Mouse (Mus musculus) retina, postnatal 7 days (tissue): ENCODE data around the gene Lrrc45.
"Not testable (repeated sequence)": the region's sequence is repeated elsewhere in the genome, so short reads cannot be mapped to it uniquely, and the experiment has no call there.

Experiments
- DNase-seq: peaks from one replicate; pipeline ENCODE4 v3.0.0-alpha.2; 2012; ENCODE audit warnings: low read depth, low spot score

Gene Lrrc45

DNA sequence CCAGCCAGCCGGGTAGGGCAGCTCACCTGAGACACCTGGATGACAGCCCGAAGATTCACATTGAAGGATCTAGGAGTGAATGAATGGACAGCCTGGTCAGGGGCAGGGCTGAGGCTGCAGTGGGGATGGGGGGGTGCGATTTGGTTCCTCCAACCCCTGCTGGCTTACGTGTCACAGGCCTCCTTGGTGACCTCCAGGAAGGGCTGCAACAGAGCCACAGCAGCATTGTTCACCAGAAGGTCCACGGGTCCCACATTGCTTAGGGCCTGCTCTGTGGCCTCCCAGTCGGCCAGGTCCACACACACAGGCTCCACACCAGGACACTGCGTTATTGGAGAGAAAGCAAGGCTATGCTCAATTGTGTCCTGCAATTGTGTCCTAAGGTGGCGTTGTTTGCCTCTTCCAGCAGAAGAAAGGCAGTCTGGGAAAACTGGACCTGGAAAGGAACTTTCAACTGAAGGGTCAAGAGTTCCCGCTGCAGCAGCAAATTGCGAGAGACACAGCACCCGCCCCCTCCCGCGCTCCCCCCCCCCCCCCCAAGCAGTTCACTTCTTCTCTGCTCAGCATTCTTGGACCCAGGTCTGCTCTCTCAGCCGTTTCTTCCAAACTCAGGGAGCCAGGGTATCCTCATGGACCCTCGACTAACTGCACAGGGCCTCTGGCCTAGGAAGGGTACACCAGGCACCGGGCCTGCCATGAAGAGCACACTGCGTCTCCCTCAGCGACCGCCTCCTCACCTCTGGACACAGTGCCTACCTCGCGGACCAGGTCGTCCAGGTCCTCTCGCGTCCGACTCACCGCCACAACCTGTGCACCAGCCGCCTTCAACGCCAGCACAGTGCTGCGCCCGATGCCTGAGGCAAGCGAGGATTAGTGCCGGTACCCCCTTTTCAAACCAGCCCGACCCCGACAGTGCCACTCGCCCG is 12.8 kb downstream of the Lrrc45 start:
- no peak for DNase-seq

DNA sequence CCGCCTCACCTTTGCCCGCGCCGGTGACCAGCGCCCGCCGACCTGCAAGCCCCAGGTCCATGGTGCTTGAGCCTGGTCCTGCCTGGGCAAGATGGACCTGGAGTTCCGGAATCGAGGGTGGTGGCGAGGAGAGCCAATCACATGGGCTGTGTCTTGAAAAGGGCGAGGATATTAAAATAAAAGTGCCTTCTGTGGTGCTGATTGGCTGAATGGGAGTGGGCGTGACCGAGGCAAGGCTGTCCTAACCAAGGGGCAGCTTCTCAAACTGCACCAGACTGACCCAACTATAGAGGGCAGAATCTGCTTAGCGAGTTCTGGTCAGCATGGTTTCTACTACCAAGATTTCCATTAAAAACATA is 13.4 kb downstream of the Lrrc45 start, which contains the start of gene Dcxr:
Gene Dcxr (minus strand): TSS at position 113 of the 359 bp plus-strand sequence.
- no peak for DNase-seq

DNA sequence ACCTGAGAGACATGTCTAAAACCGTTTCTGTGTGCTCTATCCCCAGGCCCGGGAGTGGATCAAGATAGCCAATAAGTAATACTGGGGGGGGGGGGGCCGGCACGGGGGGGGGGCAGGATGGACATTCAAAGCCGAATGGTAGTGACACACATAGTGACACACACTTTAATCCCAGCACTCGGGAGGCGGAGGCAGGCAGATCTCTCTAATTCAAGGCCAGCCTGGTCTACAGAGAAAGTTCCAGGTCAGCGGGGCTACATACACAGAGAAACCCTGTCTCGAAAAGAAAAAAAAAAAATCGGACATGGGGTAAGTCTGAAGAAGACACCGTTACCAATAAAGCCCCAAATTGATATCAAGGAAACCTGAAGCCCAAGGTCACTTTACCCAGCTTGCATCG is 13.8 kb downstream of the Lrrc45 start:
- DNase-seq = no peak

DNA sequence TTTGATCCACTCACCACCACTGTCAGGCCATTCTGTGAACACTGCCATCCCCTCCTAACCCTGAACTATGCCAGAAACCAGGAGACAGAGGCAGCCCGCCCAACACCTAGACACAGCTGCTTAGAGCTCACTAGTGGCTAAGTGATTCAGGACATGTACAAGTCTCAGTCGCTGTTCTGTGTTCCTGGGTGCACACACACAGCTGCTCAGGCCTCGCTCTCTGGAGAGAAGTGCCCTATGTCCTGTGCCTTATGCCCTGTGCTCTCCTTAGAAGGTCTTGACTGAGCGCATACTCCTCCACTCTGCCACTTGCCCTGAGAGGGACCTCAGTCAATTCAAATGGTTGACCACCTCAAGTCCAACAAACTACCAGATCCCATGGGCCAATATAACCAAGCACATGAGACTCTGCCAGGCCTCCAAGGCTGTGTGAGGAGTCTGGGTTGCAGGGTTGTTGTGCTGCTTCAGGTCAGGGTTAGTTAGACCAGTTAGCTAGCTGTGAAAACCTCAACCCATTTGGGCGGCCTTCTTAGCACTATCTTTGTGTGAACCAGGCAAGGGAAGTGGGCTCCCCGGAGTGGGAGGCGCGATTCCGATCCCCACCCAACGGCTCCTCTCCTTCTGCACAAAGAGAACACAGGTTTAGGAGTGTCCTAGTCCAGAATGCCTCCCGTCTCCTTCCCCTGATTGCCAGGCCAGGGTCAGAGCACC is 15.0 kb downstream of the Lrrc45 start:
- DNase-seq = no peak

DNA sequence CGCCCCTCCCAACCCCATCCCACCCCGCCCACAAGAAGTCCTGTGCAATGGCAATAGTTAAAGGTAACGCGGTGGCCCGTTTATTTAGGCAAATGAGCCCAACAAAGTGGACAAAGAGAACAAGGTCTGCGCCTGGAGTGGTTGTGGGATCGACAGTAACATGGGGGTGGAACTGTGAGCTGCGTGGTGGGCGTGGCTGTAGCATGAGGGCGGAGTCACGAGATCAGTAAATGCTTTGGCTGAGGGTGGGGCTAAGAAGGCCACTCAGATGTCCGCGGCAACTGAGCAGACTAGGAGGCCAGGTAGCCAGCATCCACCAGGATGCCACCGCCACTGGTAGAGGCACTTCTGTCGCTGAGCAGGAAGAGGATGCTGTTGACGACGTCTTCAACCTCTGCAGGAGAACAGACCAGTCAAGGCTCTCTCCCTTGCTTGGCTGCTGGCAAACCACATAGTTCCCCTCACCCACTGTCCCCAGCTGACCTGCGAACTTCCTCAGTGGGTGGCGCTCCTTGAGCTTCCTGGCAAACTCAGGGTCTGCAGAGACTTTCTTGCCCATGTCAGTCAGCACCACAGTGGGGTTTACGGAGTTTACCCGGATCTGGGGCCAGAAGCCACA is 15.8 kb downstream of the Lrrc45 start:
- not testable (repeated sequence) for DNase-seq

DNA sequence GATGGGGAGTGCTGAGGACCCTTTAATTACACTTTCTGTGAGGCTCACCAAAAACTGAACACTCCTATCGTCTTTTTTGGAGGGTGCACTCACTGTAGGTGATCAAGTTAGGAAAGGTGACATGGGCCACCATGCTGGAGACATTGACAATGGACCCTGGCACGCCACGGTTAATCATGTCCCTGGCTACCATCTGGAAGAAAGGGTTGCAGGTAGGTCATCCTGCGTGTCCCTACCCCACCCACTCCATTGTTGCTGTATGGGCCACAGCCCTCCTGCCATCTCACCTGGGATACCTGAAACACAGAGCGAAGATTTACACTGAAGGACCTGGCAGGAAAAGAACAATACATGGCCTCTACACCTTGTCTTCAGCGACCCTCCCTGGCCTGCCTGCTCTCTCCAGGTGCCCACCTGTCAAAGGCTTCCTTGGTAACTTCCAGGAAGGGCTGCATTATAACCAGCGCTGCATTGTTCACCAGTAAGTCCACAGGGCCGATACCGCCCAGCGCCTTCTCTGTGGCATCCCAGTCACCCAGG is 16.7 kb downstream of the Lrrc45 start:
- no peak for DNase-seq

DNA sequence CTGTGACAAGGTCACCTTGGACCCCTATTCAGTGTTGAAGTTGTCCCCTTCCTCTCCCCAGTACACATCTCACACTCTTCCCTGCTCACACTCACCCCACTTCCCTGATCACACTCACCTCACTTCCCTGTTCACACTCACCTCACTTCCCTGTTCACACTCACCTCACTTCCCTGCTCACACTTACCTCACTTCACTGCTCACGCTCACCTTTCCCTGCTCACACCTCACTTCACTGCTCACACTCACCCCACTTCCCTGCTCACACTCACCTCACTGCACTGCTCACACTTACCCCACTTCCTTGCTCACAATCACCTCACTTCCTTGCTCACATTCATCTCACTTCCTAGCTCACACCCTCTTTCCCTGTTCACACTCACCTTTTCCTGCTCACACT is 17.7 kb downstream of the Lrrc45 start:
- no peak for DNase-seq

DNA sequence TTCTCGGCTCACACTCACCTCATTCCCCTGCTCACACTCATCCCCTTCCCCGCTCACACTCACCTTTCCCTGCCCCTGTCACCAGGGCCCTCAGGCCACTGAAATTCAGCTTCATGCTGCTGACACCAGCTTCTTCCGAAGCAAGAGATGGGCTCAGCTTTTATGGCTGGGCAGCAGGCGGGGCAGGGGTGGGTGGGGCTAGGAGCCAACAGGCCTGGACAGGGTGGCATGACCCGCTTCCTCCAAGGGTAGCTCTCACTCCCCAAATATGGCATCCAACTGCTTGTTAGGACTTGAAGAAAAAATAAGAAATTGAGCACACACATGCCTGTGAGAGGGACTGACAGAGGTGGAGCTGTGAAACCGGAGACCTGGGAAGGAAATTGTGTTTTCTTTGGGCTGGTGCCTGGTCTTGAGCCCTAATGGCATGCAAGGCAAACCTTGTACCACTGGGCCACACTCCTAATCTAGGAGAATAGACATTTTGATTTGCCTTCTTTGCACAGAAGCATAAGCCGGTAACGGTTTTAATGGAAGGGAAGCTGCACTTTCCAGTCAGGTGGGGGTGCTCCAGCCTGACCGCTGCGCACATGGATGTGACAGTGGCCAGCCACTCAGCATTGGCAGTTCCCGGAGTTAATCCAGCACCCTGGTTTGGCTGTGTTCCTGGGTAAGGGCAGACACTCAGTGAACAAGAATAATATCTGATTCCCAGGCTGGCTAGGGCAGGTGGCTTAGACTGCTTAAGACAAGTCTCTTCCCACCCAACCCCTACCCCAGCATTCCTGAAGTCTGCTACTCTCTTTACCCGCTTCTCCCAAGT is 18.3 kb downstream of the Lrrc45 start, which contains the start of gene Cbr2:
Gene Cbr2 (minus strand): TSS at position 257 of the 823 bp plus-strand sequence.
- DNase-seq = no peak

DNA sequence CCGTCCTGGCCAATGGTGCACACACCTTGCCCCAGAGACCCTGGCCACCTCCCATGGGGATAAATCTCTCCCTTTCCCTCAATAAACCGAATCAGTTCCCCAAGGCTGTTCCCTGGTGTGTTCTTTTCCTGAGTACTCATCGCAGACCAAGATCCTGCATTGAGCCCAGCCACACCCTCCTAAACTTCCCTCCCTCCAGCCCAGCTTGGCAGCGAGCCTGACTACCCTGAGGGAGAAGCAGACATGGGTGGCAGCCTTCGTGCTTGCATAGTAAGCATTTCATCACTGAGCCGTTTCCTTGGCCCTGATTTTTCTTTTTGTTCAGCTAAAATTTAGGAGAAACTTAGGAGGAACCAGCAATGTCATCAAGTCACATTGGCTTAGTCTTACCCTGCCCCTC is 19.8 kb downstream of the Lrrc45 start:
- no peak for DNase-seq

DNA sequence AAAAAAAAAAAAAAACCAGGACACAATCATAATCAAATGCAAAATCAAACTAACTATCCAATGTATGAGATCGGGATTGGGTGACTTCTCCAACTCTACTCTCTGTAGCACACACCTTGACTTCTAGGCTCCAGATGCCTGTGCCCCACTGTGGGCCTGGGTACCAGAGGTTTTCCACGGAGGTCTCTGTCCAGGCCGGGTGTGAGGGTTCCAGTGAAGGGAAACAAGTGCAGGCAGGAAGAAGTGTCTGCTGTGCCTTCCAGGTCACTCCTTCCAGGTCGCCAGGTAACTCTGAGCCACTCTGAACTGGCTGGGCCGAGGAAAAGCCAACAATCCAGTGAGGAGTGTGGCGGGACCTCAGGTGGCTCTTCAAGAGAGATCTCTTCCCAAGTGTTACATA is 22.7 kb downstream of the Lrrc45 start:
- no peak for DNase-seq

DNA sequence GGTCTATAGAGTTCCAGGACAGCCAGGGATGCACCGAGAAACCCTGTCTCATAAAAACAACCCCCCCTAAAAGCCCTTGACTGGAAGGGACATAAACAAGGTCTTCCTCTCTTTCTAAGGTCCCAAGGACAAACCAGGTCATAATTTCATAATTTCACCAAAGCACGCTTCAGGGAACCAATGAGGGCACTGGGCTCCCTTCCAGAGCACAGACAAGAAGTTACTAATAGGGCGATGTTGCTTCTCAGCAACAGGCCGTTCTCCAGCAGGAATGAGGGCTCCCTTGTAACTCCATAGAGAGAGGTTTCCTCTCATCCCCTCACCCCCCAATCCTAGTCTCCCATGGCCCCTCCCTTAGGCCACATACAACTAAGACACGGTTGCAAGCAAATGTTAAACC is 27.3 kb downstream of the Lrrc45 start:
- DNase-seq = no peak

DNA sequence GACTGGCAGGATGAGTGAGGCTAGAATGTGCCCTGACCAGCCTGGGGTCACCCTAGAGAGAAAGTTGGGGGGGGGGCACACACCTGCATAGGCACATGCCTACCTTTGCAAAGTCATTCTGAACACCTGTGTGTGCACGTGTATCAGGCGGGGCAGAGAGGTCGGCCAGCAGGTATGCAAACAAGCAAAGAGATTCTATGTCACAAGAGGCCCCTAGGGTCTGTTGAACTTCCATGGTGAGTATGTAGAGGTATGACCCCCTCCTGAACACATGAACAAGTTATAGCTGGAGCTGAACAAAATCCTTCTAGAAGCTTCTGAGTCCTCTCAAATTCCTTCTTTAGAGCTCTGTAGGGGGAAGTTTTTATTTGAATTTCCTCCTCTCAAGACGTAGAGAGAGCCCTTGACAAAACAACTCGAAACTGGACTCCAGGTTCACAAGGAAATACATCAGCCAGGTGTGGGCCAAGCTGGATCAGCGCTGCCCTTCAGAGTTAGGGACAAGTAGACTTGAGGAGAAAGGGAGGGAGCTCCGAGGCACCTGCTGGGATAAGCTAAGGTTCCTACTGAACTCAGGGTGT is 30.5 kb downstream of the Lrrc45 start:
- no peak for DNase-seq

DNA sequence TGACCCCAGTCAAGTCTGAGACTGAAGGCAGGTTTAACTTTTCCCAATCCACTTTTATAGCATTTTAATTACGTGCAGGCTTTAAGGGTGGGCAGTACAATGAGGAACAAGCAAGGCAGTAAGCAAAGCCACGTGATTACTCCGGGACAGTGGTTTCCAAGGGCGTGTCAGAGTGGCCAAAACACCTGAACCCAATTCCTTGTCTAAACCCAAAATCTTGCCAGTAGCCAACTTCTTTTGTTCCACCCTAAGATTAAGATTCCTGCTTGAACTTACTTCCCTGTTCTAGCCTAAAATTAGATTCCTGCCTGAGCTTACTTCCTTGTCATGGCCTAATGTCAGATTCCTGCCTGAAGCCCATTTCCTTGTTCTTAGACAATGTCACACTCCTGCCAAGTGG is 34.2 kb downstream of the Lrrc45 start:
- DNase-seq = no peak

DNA sequence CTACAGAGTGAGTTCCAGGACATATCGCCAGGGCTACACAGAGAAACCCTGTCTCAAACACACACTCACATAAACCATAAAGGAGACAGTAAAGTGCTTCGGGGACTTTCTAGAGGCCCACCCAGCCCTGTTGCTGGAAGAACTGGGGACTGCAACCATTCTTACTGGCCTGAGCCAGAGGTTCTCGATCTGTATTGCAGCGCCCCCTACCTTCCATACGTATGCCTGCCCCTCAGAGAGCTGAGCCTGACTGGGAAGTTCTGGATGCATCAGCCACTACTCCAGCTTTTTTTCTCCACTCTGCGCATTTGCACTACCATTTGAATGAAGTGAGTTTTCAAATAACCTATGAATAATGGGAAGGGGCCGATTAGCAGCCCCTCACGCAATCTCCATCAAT is 35.7 kb downstream of the Lrrc45 start:
- no peak for DNase-seq

DNA sequence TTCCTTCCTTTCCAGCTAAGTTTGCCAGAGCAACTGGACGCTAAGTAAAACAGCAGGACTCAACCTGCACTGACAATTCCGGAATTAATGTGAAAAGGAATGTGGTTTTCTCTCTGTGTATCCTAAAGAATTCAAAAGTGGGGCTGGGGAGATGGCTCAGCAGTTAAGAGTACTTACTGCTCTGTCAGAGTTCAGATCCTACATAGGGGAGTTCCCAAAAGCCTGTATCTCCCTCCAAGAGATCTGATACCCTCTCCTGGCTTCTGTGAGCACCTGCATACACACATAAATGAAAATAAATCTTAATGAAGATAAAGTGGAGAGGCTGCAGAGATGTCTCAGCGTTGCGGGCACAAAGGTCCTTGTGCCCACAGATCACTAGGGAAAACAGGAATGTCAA is 37.9 kb downstream of the Lrrc45 start:
- DNase-seq = no peak

DNA sequence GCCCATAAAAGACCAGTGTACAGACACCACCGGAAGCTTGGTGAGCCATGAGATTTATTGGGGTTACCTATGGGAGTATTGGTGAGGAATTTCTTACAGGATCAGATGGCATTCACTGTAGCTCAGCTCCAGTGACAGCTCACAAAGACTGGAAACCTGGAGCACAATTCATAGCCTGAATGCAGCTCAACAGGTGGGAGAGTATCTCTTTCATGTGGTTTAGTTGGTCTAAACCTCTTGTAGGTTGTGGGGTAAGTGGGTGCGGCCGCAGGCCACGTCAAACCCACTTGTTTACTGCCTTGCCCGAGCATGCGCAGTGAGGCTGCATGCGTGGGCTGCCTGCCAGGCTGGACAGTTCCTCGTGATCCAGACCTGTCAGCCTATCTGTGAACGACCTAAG is 46.5 kb downstream of the Lrrc45 start:
- no peak for DNase-seq

DNA sequence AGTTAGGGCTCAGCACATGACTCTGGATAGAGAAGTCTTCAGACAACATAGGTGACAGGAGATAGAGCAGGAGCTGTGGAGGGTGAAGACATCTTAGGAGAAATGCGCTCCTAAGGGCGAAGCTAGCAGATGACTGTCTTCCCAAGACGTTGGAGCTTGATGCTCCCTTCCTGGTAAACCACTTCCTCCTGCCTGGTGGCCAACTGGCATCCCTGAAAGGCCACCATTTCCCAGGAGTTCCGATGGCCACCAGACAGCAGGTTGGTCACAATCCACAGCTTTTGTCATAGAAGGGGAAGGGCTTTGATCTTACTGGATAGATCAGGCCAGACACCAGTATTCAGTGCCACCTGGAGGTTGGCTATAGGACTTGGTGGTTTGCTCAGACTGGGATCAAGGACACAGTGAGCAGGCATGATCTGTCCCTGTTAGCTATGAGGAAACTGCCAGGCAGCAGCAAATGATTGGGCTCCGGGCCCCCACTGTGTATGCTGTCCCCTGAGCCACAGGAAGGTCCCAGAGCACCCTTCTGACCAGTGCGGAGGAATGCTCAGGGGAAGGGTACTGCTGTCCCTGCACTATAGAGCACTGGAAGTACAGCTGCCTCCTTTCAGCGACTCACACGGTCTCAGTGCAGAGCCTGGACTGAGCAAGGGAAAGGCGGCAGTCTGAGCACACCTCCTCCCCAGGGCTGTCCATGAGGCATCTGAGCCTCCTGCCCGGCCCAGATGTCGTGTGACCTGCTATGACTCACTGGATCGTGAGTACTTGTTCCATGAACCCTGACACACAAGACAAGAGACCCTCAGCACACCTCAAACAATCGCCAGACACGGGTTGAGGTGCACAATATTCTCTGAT is 48.3 kb downstream of the Lrrc45 start:
- DNase-seq = no peak

DNA sequence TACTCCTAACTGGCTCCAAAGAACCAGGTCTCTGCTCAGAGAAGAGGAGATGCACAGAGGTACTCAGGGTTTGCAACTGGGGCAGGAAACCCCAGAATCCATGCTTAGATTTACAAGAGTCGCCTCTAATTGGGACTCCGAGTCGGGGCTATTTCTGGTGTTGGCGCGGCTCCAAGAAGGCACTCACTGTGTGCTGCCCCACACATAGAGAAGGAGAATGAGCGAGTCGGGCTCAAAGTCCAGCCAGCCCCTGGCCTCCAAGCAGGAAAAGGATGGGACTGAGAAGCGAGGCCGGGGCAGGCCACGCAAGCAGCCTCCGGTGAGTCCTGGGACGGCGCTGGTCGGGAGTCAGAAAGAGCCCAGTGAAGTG is 48.9 kb downstream of the Lrrc45 start, which contains the start of gene Hmga1b:
Gene Hmga1b (plus strand): TSS at position 123 of the 370 bp plus-strand sequence.
- DNase-seq = not testable (repeated sequence)

DNA sequence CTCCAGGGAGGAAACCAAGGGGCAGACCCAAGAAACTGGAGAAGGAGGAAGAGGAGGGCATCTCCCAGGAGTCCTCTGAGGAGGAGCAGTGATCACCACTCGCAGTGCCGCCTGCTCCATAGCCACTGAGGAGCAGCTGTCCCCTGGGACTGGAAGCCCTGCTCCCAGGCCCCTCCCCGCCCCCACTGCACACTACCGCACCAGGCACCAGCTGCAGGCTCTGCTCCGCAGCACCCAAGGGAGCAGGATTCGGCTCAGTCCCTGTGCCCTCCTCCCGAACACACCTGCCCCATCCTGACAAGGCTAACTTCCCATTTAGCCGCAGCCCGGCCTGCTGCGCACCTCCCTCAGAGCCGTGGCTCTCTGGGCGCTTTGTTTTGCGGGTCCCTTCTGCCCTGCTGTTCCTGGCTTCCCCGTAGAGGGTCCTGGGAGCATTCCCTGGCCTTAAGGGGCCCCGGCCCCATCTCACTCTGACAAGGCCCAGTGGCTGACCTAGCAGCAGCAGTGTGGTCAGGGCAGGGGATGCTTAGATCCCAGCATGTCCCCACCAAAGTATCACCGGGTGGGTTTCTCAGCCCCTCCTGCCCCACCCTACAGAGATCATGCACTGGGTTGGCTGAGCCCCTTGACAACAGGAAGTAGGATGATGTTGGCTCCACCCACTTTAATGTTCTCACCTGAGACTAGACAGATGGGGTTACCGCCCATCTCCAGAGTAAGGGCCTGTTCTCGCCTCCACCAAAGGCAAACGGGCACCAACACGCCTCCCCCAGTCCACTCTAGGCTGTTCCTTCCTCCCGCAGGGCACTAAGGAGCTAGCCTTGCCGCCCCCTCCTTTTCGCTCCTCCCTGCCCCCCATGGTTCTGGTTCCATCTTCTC is 49.6 kb downstream of the Lrrc45 start:
- not testable (repeated sequence) for DNase-seq
